In genomic region chr6:119177101-119177500, GRCm38 (mm10) we compare ENCODE assay signal across 13 mouse cellular contexts. TPM values are rescaled to one million over a fixed set of nuclear protein-coding genes. Genes with fewer than 3 reads are reported as not detected.
DNase-seq lines count a peak whose midpoint lies in the region; ATAC-seq lines count a peak whose summit lies in the region.
"Had no signal": no experiment of that assay in that cellular context is flagged by ENCODE, and none has a peak within 500 bp of the region (broad histone marks: within the 10 kb centered on the region; RNA-seq: fewer than 3 reads in every experiment).

No protein-coding gene starts in this region.

- ATAC-seq in heart, embryonic 14.5 days (ENCODE audit: insufficient number of reproducible peaks, insufficient read depth, low FRiP score, low read depth): no peak
- no peak for ATAC-seq in limb, embryonic 13.5 days (ENCODE audit: low FRiP score, low read depth)
- ATAC-seq in neural tube, embryonic 14.5 days (ENCODE audit: low read depth): no peak
- ATAC-seq in erythroid progenitor cell, adult 5-6 weeks (replicated peaks; ENCODE audit: low FRiP score, poor library complexity, severe bottlenecking): no peak

- 7% methylated on average over 8 of the region's 8 CpGs for WGBS in heart, embryonic 14.5 days
- 53% methylated on average over 8 of the region's 8 CpGs for WGBS in limb, embryonic 13.5 days
- WGBS in limb, embryonic 10.5 days: 56% methylated on average over 8 of the region's 8 CpGs
- WGBS in neural tube, embryonic 14.5 days: 9% methylated on average over 8 of the region's 8 CpGs

- peak overlapping the region; percentile 40 to 80; a peak in 3 of 4 replicates for H3K27ac ChIP-seq in heart, embryonic 14.5 days (replicated peaks in 1 of 2; ENCODE audit: control insufficient read depth in 1 of 2, insufficient read depth in 1 of 2, low read depth in 2 of 2, low read length in 2 of 2)
- H3K27ac ChIP-seq in limb, embryonic 13.5 days: no peak overlapping the region
- no peak overlapping the region for H3K27ac ChIP-seq in limb, embryonic 10.5 days
- H3K27ac ChIP-seq in neural tube, embryonic 14.5 days (ENCODE audit: low read depth, low read length): 0 out of 2 replicates have a peak overlapping the region, but pooled peaks have one; percentile 34
- H3K27ac ChIP-seq: liver, embryonic 15.5 days had no signal

- peak overlapping the region in 1 of 2 experiments; percentile 4; a peak in 1 of 4 replicates for H3K4me3 ChIP-seq in heart, embryonic 14.5 days (ENCODE audit: control insufficient read depth in 1 of 2, insufficient read depth in 1 of 2, low read depth in 1 of 2, low read length in 2 of 2)
- no peak overlapping the region for H3K4me3 ChIP-seq in limb, embryonic 13.5 days
- no peak overlapping the region for H3K4me3 ChIP-seq in limb, embryonic 10.5 days
- H3K4me3 ChIP-seq in neural tube, embryonic 14.5 days (ENCODE audit: low read depth, low read length): no peak overlapping the region
- H3K4me3 ChIP-seq: erythroblast, embryonic 14.5 days; gastrocnemius, adult 2 months; liver, embryonic 15.5 days had no signal

- peak overlapping the region; percentile 82 for H3K4me2 ChIP-seq in heart, embryonic 14.5 days (ENCODE audit: low read length)
- no peak overlapping the region for H3K4me2 ChIP-seq in limb, embryonic 13.5 days (replicated peaks)
- H3K4me2 ChIP-seq in neural tube, embryonic 14.5 days (ENCODE audit: low read depth, low read length): peak overlapping the region; percentile 63; the same call in 1 of the 2 replicates

- peak overlapping the region; percentile 79 for H3K9ac ChIP-seq in heart, embryonic 14.5 days (ENCODE audit: low read length)
- H3K9ac ChIP-seq in limb, embryonic 13.5 days: 0 out of 2 replicates have a peak overlapping the region, but pooled peaks have one; percentile 13
- peak overlapping the region; percentile 39; the same call in 1 of the 2 replicates for H3K9ac ChIP-seq in neural tube, embryonic 14.5 days (replicated peaks; ENCODE audit: low read depth, low read length)
- H3K9ac ChIP-seq: liver, embryonic 15.5 days had no signal

- H3K36me3 ChIP-seq in heart, embryonic 14.5 days (ENCODE audit: control insufficient read depth, insufficient read depth, low read length): peaks cover 18% of the 10 kb centered on the region
- peaks cover 4% of the 10 kb centered on the region; the same call in 1 of the 2 replicates for H3K36me3 ChIP-seq in limb, embryonic 13.5 days
- H3K36me3 ChIP-seq in limb, embryonic 10.5 days: no peaks in the 10 kb centered on the region
- no peaks in the 10 kb centered on the region for H3K36me3 ChIP-seq in neural tube, embryonic 14.5 days (ENCODE audit: control insufficient read depth, insufficient read depth, low read length)
- H3K36me3 ChIP-seq: liver, embryonic 15.5 days had no signal

- intact Hi-C loops in heart, postnatal 14 days (cut with DNase I): no loop called here

- H3K9me3 ChIP-seq in heart, embryonic 14.5 days (ENCODE audit: control insufficient read depth, low read length): no peaks in the 10 kb centered on the region
- H3K9me3 ChIP-seq in limb, embryonic 13.5 days: no peaks in the 10 kb centered on the region
- no peaks in the 10 kb centered on the region for H3K9me3 ChIP-seq in limb, embryonic 10.5 days (replicated peaks)
- H3K9me3 ChIP-seq in neural tube, embryonic 14.5 days (ENCODE audit: control insufficient read depth, low read length): no peaks in the 10 kb centered on the region
- H3K9me3 ChIP-seq: liver, embryonic 15.5 days had no signal

- H3K4me1 ChIP-seq in heart, embryonic 14.5 days (ENCODE audit: control insufficient read depth in 2 of 2, insufficient read depth in 2 of 2, low read length in 2 of 2): peaks cover 29 to 67% of the 10 kb centered on the region in 2 experiments
- H3K4me1 ChIP-seq in limb, embryonic 13.5 days: peaks cover 11% of the 10 kb centered on the region
- peaks cover 18% of the 10 kb centered on the region for H3K4me1 ChIP-seq in limb, embryonic 10.5 days
- H3K4me1 ChIP-seq in neural tube, embryonic 14.5 days (ENCODE audit: control insufficient read depth, insufficient read depth, low read length): peaks cover 18% of the 10 kb centered on the region; the same call in 1 of the 2 replicates

- peak; percentile 32 for DNase-seq in adrenal gland, adult 2 months
- no peak for DNase-seq in adrenal gland, adult 8-10 months
- DNase-seq in heart, postnatal 14 days: no peak
- DNase-seq in limb, embryonic 10.5 days (ENCODE audit: low spot score): no peak
- DNase-seq: cerebellum, adult 9-11 months; gastrocnemius, adult 2 months had no signal

- no peaks in the 10 kb centered on the region for H3K27me3 ChIP-seq in heart, embryonic 14.5 days (ENCODE audit: control insufficient read depth, insufficient read depth, low read length)
- no peaks in the 10 kb centered on the region for H3K27me3 ChIP-seq in limb, embryonic 13.5 days
- H3K27me3 ChIP-seq in limb, embryonic 10.5 days (ENCODE audit: low read depth, poor library complexity, severe bottlenecking): no peaks in the 10 kb centered on the region
- H3K27me3 ChIP-seq in neural tube, embryonic 14.5 days (ENCODE audit: control insufficient read depth, insufficient read depth, low read length): no peaks in the 10 kb centered on the region
- H3K27me3 ChIP-seq: liver, embryonic 15.5 days had no signal

RNA-seq across cellular contexts. Expression of gene Dcp1b, which starts 2.0 kb away (rescaled TPM):
- 10 to 100 TPM in 1 of 2 experiments, 1 to 10 TPM in 1; 9.7 to 13.8 TPM for total RNA-seq in adrenal gland, adult 2 months (2021)
- 27.4 and 27.8 TPM in 2 replicates for polyA plus RNA-seq in adrenal gland, adult 2 months (2012; rRNA removed)
- total RNA-seq in adrenal gland, adult 8-10 months (2022): 10 to 100 TPM; 12.6 to 26.1 (median 20.7) TPM
- polyA plus RNA-seq in heart, embryonic 14.5 days (2014; fragmentation: Nextera tagmentation; extraction: Ambion mirVana): 8.6 and 8.9 TPM in 2 replicates
- 1 to 10 TPM; 4.0 to 4.4 TPM for total RNA-seq in heart, postnatal 14 days (2021)
- polyA plus RNA-seq in limb, embryonic 13.5 days (2015; fragmentation: Nextera tagmentation; extraction: Ambion mirVana): 7.7 and 8.8 TPM in 2 replicates
- 5.7 and 8.9 TPM in 2 replicates for polyA plus RNA-seq in limb, embryonic 10.5 days (2016; fragmentation: Nextera tagmentation; extraction: Ambion mirVana)
- 14.1 and 14.6 TPM in 2 replicates for polyA plus RNA-seq in neural tube, embryonic 14.5 days (2014; fragmentation: Nextera tagmentation; extraction: Ambion mirVana)
- total RNA-seq in erythroid progenitor cell, adult 5-6 weeks (2015; ENCODE audit: low replicate concordance): 4.2 and 6.5 TPM in 2 replicates
- 2.6 and 4.0 TPM in 2 replicates for total RNA-seq in erythroid progenitor cell, adult 5-6 weeks (2017; ENCODE audit: low replicate concordance)

RNA-seq across cellular contexts. Expression of gene Cacna1c, which starts 19.1 kb away (rescaled TPM):
- 10 to 100 TPM; 93.5 to 97.5 TPM for total RNA-seq in adrenal gland, adult 2 months (2021)
- polyA plus RNA-seq in adrenal gland, adult 2 months (2012; rRNA removed): 23.3 and 36.7 TPM in 2 replicates
- 100 to 1,000 TPM in 3 of 4 experiments, 10 to 100 TPM in 1; 97.1 to 218 (median 127) TPM for total RNA-seq in adrenal gland, adult 8-10 months (2022)
- polyA plus RNA-seq in heart, embryonic 14.5 days (2014; fragmentation: Nextera tagmentation; extraction: Ambion mirVana): 60.9 and 68.3 TPM in 2 replicates
- 100 to 1,000 TPM; 195 to 220 TPM for total RNA-seq in heart, postnatal 14 days (2021)
- polyA plus RNA-seq in limb, embryonic 13.5 days (2015; fragmentation: Nextera tagmentation; extraction: Ambion mirVana): 9.8 and 9.9 TPM in 2 replicates
- 5.7 and 10.2 TPM in 2 replicates for polyA plus RNA-seq in limb, embryonic 10.5 days (2016; fragmentation: Nextera tagmentation; extraction: Ambion mirVana)
- polyA plus RNA-seq in neural tube, embryonic 14.5 days (2014; fragmentation: Nextera tagmentation; extraction: Ambion mirVana): 12.0 and 13.7 TPM in 2 replicates
- 0.72 and 0.84 TPM in 2 replicates for total RNA-seq in erythroid progenitor cell, adult 5-6 weeks (2015; ENCODE audit: low replicate concordance)
- 0.23 TPM in 1 of 2 replicates, not detected in the other for total RNA-seq in erythroid progenitor cell, adult 5-6 weeks (2017; ENCODE audit: low replicate concordance)
- total RNA-seq: megakaryocyte progenitor cell, adult 5-6 weeks had no signal

RNA-seq across cellular contexts. Expression of gene Cacna2d4, which starts 59.2 kb away (rescaled TPM):
- not detected for total RNA-seq in adrenal gland, adult 2 months (2021)
- polyA plus RNA-seq in adrenal gland, adult 2 months (2012; rRNA removed): 0.06 and 0.39 TPM in 2 replicates
- under 1 TPM in 3 of 4 experiments, not detected in 1; 0.24 to 0.62 (median 0.24) TPM for total RNA-seq in adrenal gland, adult 8-10 months (2022)
- not detected in 2 replicates for polyA plus RNA-seq in heart, embryonic 14.5 days (2014; fragmentation: Nextera tagmentation; extraction: Ambion mirVana)
- under 1 TPM in 1 of 2 experiments, not detected in 1; 0.12 TPM for total RNA-seq in heart, postnatal 14 days (2021)
- polyA plus RNA-seq in limb, embryonic 13.5 days (2015; fragmentation: Nextera tagmentation; extraction: Ambion mirVana): not detected in 2 replicates
- not detected in 2 replicates for polyA plus RNA-seq in limb, embryonic 10.5 days (2016; fragmentation: Nextera tagmentation; extraction: Ambion mirVana)
- 0.19 and 0.26 TPM in 2 replicates for polyA plus RNA-seq in neural tube, embryonic 14.5 days (2014; fragmentation: Nextera tagmentation; extraction: Ambion mirVana)
- 0.84 and 1.1 TPM in 2 replicates for total RNA-seq in erythroid progenitor cell, adult 5-6 weeks (2015; ENCODE audit: low replicate concordance)
- total RNA-seq in erythroid progenitor cell, adult 5-6 weeks (2017; ENCODE audit: low replicate concordance): 0.38 TPM in 1 of 2 replicates, not detected in the other
- polyA plus RNA-seq: erythroblast, embryonic 14.5 days; liver, embryonic 15.5 days had no signal

Comparison
In these comparisons a context has a peak if more than half of its experiments do, and no peak if none do; other contexts are left out.
1. H3K27ac ChIP-seq: peak in heart, embryonic 14.5 days (2 of 2) and neural tube, embryonic 14.5 days (single experiment); none in limb, embryonic 13.5 days (single experiment) and limb, embryonic 10.5 days (single experiment).
2. H3K9ac ChIP-seq: peak in every context shown above with its lines; median percentile 79 in heart, embryonic 14.5 days; 39 in neural tube, embryonic 14.5 days; 13 in limb, embryonic 13.5 days.